Mouse (Mus musculus) urinary bladder, postnatal 14 days (tissue): ENCODE measurements around the gene Tcl1b1.
"Not testable (repeated sequence)": the region's sequence is repeated elsewhere in the genome, so short reads cannot be mapped to it uniquely, and the experiment has no call there.

Experiments
- DNase-seq: peaks from one replicate; pipeline ENCODE4 v3.0.0; 2021; ENCODE audit warnings: low spot score

Gene Tcl1b1

GRCm38 (mm10) chr12:105159390-105159789 lies at the start of gene Tcl1b1:
TSS of gene Tcl1b1 (plus strand) at chr12:105159690.
- no peak for DNase-seq

- DNase-seq, result no peak
Observed at GRCm38 (mm10) chr12:105109812-105110211, 49.7 kb upstream of the Tcl1b1 start.

GRCm38 (mm10) chr12:105112321-105112988 lies 47.0 kb upstream of the Tcl1b1 start:
- DNase-seq, result no peak

GRCm38 (mm10) chr12:105116648-105117047 lies 42.8 kb upstream of the Tcl1b1 start:
- no peak for DNase-seq

- no peak for DNase-seq
Observed at GRCm38 (mm10) chr12:105125362-105125761, 34.1 kb upstream of the Tcl1b1 start.

GRCm38 (mm10) chr12:105126516-105126915 lies 33.0 kb upstream of the Tcl1b1 start:
- no peak for DNase-seq

GRCm38 (mm10) chr12:105127607-105128006 lies 31.9 kb upstream of the Tcl1b1 start:
- no peak for DNase-seq

GRCm38 (mm10) chr12:105129494-105130205 lies 29.8 kb upstream of the Tcl1b1 start:
- not testable (repeated sequence) for DNase-seq

GRCm38 (mm10) chr12:105134167-105134566 lies 25.3 kb upstream of the Tcl1b1 start:
- DNase-seq, result not testable (repeated sequence)

- DNase-seq, result not testable (repeated sequence)
Observed at GRCm38 (mm10) chr12:105134826-105135225, 24.7 kb upstream of the Tcl1b1 start.

GRCm38 (mm10) chr12:105137729-105138128 lies 21.8 kb upstream of the Tcl1b1 start:
- DNase-seq, result not testable (repeated sequence)

GRCm38 (mm10) chr12:105143096-105143495 lies 16.4 kb upstream of the Tcl1b1 start:
- DNase-seq, result no peak

GRCm38 (mm10) chr12:105144928-105145327 lies 14.6 kb upstream of the Tcl1b1 start:
- not testable (repeated sequence) for DNase-seq

GRCm38 (mm10) chr12:105145714-105146113 lies 13.8 kb upstream of the Tcl1b1 start, which contains the start of gene Tcl1b2:
TSS of gene Tcl1b2 (plus strand) at chr12:105146014.
- no peak for DNase-seq

GRCm38 (mm10) chr12:105155286-105155685 lies 4.2 kb upstream of the Tcl1b1 start:
- not testable (repeated sequence) for DNase-seq

- no peak for DNase-seq
Observed at GRCm38 (mm10) chr12:105158842-105159241, 648 bp upstream of the Tcl1b1 start.

GRCm38 (mm10) chr12:105166734-105167133 lies 7.2 kb downstream of the Tcl1b1 start:
- DNase-seq, result no peak

- no peak for DNase-seq
Observed at GRCm38 (mm10) chr12:105173366-105173765, 13.9 kb downstream of the Tcl1b1 start.

- peak; percentile 56 for DNase-seq
Observed at GRCm38 (mm10) chr12:105174318-105174717, 14.8 kb downstream of the Tcl1b1 start.

- DNase-seq, result not testable (repeated sequence)
Observed at GRCm38 (mm10) chr12:105176044-105176443, 16.6 kb downstream of the Tcl1b1 start, which contains the start of gene Tcl1b5. TSS of gene Tcl1b5 (plus strand) at chr12:105176344.

GRCm38 (mm10) chr12:105181040-105181644 lies 21.7 kb downstream of the Tcl1b1 start:
- not testable (repeated sequence) for DNase-seq

GRCm38 (mm10) chr12:105188980-105189379 lies 29.5 kb downstream of the Tcl1b1 start:
- DNase-seq, result not testable (repeated sequence)

GRCm38 (mm10) chr12:105190743-105191142 lies 31.3 kb downstream of the Tcl1b1 start, which contains the start of gene Tcl1b3:
TSS of gene Tcl1b3 (plus strand) at chr12:105191043.
- not testable (repeated sequence) for DNase-seq
